Mouse (Mus musculus) megakaryocyte, embryonic 14.5 days (primary cell): Measurements from ENCODE around the gene Scn5a.

Experiments used
- FLI1 ChIP-seq: IDR thresholded peaks from 2 replicates; pipeline ENCODE4 v1.6.1; 2012; ENCODE audit warnings: low read length, inconsistent platforms, mixed read lengths
- GATA1 ChIP-seq: IDR thresholded peaks from 3 replicates; pipeline ENCODE4 v1.6.1; 2012; ENCODE audit warnings: mixed read lengths, low read length, inconsistent platforms, borderline replicate concordance

GRCm38 (mm10) chr9:119563617-119564016 is 15.2 kb downstream of the Scn5a start:
- TF ChIP-seq GATA1: no peak
- no peak for TF ChIP-seq FLI1
